Mouse (Mus musculus) spleen, postnatal 14 days (tissue): ENCODE results near the gene Ndufs3.

ENCODE experiments used
- DNase-seq, 2 experiments: peaks; one replicate each; pipeline ENCODE4 v3.0.0; 2021 to 2022; ENCODE audit warnings: low spot score in 2 of 2

Gene Ndufs3

DNA sequence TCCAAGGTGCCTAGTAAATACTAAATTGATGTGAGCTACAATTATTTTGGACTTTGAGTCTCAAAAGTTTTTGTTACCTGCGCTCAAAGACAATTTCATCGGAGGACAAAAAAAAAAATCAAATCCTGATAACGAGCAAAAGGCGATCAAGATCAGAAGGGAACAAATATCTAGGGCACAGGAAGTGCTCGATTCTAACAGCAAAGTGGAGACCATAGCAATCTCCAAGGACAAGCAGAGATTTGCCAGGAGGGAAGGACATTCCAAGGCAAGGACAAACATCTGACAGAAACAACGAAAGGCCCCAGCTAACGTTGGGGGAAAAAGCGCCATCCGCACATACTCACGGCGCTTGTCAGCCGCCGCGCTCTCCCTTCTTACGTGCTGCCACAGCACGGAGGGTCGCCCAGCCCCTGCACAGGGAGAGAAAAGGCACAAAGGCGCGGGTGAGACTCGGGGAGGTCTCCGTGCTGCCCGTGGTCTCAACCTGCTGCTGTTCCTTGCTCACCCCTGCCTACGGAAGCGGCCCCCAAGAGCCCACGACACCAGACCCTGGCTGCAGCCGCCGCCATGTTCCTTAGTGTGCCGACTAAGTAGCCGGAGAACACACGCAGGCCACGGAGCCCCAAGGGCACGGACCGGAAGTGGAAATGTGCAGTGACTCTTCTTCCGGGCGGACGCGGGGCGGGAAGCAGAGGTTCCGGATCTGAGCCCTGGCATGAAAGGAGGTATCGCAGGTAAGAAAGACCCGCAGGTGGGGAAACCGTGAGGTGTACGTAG lies at the start of gene Ndufs3, which contains the start of gene Kbtbd4:
TSS of gene Ndufs3 (minus strand) at position 752 of the 780 bp plus-strand sequence.
TSS of gene Kbtbd4 (plus strand) at position 665 of the 780 bp plus-strand sequence.
- peak; percentile 77 to 88 for DNase-seq

DNA sequence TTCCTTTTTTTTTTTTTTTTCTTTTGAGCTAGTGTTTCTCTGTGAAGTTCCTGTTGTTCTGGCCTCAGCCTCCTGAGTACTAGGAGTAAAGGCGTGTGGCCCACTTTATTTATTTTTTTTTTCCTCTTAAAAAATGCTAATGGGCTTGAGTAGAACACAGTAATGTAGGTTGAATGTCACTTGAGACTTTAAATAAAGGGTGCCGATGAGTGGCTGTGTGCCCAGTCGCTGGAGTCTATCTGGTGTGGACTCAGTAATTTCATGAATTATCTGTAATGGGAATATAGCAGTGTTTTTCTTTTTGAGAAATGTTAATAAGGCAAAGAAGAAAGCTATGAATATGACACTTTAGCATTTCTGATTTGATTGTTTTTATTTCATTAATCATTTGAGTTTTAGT lies 48.8 kb upstream of the Ndufs3 start:
- no peak for DNase-seq

DNA sequence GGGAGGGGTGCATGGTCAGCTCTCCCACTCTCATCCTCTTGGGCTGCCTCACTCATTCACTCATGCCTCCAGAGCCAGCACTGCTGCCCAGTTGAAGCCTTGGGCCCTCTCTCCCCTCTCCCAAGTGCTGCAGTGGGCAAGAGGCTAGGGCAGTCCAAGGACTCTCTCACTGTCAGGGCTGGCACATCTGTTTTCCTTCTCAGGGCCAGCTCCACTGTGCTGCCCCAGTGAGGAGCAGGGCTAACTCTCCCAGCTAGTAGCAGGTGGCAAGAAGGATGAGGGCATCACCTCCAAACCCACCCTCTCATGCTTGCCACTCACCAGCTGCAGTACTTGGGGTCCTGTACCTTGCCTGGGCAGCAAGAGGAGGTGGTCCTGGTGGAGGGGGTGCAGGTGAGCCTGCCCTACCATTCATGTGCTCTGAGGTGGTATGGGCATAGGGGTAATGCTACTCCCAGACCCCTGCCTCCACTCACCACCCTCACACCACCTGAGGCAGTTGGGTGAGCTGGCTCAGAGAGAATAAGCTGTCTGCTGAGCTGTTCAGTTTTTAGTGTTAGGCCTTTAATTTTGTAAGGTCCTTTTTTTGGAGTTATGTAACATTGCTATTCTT lies 46.1 kb upstream of the Ndufs3 start:
- no peak for DNase-seq

DNA sequence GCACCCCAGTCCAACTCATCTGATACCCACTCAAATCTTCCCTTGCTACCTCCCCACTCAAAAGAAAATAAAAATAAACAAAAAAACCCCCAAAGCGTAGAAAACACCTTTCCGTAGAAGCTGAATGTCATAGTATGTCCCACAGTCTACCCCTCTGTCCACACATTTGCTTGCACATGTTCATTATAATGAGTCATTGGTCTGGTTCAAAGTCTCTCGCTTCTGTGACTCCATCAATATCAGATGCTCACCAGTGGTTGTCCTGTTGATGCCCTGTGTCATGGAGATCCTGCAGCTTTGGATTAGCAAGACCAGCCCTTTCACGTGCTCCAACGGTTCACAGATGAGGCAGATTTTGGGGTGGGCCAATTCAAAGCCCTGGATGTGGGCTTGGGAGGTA lies 45.5 kb upstream of the Ndufs3 start:
- no peak for DNase-seq

DNA sequence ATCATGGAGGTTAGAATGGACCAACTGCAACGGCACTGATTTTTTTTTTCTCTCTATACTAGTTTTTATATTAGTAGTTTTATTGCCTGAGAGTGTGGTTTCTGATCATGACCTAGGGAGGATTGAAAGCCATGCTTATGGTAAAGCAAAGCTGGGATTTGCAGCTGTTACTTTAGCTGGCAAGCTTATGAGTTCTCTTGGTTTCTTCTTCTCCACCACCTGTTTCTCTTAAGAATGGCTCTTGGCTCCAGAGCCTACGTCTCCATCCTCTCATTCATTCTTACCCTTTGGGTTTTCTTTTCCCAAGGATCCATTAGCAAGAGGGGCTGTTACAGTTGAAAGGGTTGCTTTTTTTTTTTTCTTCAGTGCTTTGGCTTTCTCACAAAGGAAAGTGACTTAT lies 37.1 kb upstream of the Ndufs3 start:
- DNase-seq, result no peak

DNA sequence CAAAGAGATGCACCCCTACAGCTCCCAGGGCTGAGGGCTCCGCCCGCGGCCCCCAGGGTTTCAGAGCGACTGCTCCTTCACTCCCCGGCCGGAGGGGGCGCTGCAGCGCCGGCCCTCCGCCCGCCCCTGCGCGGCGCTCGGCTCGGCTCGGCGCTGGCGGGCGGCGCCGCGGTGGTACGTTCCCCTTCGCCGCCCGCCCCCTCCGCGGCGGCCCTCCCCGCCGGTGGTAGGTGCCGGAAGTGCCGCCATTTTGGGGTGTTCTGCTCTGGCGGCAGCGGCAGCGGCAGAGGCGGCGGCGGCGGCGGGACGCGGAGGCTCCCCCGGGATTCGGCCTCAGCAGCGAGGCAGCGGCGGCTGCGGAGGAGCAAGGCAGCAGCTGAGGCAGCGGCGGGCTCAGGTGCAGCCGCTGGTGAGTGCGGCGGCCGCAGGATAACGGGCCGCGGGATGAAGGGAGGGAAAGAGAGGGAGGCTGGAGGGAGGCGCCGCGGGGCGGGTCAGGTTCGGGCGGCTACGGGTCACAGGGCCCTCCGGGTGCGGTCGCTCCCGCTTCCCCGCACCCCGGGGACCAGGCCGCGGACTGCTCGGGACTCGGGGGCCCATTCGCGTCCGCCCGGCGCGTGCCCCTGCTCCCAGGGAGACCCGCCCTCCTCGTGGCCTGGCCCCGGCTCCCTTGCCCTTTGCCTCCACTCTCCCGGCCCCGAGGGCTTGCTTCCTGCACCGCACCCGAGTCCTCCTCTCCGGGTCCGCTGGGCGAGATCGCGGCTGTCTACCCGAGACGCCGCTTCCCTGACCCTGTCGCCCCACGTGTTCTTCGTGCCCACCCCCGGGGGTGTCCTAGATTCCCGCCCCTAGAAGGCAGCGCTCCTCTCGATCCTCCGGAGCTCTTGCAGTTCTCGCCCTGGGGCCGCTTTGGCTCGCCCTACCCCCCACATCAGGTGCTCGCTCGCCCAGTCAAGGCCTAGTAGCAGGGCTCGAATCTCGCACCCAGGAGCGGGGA lies 35.9 kb upstream of the Ndufs3 start, which contains the start of gene Celf1:
TSS of gene Celf1 (plus strand) at position 150 of the 997 bp plus-strand sequence.
- DNase-seq, result peak; percentile 69 to 80

DNA sequence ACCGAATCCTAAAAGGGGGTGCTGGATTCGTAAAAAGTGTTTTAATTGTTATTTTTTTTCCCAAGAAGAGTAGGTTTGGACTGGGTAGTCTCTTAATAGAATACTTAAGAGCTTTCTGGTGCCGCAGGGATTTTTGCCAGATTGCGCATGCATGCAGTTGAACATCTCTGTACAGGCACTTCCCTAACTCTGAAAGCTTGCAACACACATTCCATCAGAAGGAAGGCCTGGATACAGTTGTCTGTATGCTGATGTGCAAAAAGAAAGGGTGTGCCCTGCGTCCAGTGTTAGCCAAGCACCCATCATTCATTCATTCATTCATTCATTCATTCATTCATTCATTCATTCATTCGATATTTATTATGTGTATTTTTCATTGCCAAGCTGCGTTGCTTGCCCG lies 35.1 kb upstream of the Ndufs3 start:
- DNase-seq, result no peak

DNA sequence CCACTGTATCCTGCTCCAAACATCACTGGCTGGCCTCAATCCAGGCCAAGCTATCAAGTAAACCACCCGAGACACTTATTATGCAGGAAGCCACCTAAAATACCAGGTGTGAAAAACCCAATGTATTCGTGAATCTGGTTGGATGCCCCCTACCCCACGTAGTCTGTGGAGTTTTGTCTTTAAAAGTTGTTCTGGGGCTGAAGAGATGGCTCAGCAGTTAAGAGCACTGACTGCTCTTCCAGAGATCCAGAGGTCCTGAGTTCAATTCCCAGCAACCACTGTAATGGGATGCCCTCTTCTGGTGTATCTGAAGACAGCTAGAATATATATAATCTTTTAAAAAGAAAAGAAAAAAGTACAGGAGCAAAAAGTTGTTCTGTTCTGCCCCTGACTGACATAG lies 33.7 kb upstream of the Ndufs3 start:
- DNase-seq, result no peak

DNA sequence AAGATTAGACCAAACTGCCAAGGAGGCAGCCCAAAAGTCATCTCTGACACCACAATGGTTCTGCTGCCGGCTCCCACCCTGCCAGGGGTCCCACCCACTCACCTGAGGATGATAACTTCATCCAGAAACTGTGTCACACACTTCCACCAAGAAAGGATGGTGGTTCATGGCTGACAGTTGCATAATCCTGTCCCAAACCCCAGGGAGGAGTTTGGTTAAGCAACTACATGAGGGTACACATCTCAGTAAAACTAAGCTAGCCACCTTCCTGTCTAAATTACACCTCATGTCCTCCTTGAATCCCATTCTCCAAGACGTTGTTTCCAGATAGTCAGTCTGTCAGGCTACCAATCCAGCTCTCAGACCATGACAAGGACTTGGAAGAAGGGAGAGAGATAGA lies 27.6 kb upstream of the Ndufs3 start:
- DNase-seq, result no peak

DNA sequence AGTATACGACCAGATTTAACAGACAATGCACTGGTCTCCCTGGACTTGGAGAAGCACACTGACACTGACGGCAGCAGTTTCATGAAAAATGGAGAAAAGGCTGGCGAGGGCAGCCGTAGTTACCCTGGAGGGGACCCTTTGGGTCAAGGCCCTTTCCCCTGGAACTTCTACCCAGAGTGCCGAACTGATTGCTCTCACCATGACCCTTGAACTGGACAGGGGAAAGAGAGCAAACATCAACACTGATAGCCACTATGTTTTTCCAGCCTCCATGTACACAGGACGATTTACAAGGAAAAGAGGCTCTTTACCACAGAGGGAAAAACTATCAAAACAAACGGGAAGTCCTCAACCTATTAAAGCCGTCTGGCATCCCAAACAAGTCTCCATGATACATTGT lies 27.2 kb upstream of the Ndufs3 start:
- no peak for DNase-seq

DNA sequence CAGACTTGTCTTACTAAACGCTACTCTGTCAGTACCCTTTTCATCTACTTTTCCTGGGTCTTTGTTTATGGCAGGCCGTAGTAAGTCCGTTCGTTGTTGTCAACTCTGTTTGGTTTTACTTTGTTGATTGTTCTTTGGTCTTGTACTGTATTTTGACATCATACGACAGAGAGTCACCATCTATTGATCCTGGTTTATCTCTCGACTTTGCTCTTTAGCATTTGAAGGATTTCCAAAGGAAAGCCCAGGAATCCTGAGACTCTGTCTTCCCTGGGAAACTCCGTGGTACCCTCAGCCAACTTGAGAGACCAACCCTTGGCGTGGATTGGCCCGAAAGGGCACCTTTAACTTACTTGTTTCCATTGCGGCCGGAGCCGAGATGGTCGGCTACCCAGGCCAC lies 23.9 kb upstream of the Ndufs3 start:
- DNase-seq, result no peak

DNA sequence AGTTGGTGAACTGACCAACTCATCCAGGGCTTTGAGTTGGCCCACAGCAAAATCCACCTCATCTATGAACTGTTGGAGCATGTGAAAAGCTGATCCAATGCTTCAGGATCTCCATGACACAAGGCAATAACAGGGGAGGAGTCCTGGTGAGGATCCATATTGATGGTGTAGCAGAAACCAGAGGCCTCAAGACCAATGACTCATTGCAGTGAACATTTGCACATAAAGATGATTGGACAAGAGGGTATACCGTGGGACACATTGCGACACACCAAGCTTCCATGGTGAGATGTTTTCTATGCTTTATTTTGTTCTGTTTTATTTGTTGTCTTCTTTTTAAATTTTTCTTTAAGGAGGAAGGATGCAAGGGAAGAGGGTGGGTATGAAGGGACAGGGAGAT lies 18.0 kb upstream of the Ndufs3 start:
- no peak for DNase-seq

DNA sequence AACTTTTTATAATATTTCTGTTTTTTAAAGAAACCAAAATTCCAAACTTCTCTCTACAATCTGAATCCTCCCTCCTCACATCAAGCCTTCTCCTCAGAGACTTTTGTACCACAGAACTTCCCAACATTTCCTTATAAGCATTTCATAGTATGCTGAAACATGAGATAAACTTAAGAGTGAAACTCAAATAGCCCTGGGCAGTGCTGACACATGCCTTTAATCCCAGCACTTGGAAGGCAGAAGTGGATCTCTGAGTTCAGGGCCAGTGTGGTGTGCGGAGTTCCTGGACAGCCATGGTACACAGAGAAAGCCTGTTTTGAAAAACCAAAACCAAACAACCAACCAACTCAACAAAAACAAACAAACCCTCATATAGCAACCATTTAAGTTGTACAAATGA lies 16.6 kb upstream of the Ndufs3 start:
- no peak for DNase-seq

DNA sequence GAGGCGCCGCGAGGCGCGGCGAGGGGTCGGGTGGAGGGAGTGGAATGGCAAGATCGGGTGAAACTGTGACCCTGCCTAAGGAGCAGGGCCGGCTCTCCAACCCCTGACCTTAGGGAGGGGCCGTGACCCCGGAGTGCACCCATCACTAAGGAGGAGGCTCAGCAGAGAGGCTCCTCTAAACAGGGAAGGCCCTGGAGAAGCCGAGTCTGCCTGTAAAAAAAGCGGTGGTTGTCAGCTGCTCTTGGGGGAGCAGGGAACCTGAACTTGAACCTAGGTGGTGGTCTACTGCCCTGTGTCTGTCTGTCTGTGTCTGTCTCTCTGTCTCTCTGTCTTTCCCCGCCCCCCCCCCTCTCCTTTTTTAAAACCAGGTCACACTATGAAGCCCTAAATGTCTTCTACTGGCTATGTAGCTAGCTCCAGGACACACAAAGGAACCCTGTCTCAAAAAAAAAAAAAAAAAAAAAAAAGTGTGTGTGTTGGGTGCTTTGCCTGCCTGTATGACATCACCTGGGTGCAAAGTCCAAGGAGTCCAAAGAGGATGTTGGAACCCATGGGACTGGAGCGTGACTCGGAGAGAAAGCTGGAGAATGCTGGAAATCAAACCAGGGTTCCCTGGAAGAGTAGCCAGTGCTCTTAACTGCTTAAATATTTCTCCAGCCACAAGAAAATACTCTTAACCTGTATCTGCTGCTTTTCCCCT lies 13.5 kb upstream of the Ndufs3 start:
- no peak for DNase-seq

DNA sequence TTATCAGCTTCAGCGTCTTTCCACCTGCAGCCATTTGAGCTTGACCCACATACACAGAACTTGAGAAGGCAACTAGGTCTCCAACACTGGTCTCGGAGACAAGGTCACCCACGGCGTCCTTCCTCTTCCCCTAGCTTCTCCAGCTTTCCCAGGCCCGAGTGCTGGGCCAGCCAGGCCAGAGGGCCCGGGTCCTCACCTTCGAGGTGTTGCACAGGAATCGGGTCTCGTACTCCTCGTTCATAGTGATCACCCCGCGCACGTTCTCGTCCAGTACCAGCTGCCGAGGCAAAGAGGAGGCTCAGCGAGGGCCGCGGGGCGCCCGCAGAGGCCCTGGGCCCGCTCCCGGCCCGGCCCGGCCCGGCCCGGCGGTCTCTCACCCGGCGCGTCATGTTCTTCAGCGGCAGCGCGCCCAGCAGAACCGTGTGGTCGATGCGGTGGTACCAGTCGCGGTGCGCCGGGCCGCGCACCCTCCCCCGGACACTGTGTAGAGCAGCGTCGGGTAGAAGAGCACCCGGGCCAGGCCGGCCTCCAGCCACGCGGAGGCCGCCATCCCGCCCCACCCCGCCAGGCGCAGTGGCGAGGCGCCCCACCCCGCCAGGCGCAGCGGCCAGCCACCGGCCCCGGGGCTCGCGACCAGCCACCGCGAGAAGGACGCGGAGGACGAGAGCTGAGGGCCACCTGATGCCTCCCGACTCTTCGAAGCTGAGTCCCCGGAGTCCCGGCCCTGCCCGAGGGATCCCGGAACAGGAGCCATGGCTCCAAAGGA lies 12.8 kb upstream of the Ndufs3 start:
- DNase-seq, result peak; percentile 49 to 54

DNA sequence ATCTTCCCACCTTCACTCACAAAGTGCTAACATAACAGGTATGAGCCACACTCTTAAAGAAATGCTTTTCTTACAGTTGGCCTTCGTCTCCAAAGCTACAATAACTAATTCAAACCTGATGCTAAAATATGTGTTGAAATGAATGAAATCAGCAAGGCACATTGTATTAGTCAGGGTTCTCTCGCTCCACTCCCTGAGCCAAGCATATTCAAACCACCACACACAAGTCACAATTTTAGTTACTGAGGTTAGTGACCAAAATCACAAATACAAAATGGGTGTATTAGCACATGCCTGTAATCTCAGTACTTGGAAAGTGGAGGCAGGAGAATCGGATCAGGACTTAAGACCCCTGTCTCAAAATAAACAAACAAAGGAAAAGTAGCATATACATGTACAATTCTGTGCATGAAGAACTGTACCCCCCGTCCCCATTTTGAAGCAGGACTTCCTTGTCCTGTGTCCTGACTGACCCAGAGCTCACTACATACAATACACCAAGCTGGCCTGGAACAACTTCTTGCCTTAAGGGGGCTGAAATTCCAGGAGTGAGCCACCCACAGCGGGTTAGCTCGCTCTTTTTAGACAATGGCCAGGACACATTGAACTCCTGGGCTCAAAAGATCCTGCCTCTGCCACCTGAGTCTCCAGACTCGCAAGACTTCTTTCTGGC lies 12.1 kb upstream of the Ndufs3 start:
- no peak for DNase-seq

DNA sequence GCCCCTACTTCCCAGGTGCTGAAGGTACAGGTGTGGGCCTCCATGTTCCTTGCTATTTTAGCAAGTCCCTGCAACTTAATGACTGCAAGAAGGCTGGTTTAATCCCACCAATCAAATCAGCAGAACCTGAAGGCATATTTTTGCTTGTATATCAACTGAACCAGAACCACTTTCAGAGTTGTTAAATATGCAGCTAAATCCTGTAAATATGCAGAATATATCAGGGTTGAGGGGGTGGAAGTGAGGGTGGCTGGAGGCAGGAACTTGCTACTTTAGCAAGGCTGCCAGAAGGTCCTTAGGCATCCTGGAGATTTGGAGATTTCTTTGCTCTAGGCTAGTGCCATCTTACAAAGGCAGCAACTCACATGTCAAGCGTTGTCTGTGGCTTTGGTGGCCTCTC lies 10.9 kb upstream of the Ndufs3 start:
- DNase-seq, result no peak

DNA sequence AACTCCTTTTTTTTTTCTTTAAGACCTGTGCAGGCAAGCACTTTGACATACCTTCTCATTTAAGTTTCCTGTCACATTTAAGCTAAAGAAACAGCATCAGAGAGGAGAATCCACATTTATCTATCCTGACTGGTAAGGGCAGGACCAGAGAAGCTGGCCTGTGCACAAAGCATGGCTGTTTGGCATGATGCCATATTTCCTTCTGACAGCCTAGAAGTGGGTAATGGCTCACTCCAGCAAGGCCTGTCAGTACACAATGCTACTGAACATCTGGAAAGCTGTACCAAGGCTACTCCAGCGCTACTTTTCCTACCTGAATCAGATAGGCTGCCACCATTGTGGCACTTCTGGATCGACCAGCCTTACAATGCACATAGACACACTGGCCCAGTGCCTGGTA lies 9.0 kb upstream of the Ndufs3 start:
- DNase-seq, result no peak

DNA sequence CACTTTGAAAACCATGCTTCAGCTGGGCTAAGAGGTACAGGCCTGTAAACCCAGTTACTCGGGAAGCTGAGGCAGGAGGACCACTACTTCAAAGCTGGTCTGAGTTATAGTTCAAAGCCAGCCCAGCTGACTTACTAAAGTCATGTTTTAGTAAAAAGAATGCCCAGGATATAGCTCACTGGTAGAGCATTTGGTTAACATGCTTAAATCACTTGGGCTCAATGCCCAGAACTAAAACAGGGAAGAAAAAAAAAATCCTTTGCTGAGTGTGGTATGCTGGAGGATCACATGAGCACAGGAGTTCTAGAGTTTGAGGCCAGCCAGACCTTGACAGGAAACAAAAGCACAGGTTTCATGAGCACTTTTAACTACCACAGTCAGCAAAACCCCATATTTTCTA lies 7.0 kb upstream of the Ndufs3 start:
- no peak for DNase-seq

DNA sequence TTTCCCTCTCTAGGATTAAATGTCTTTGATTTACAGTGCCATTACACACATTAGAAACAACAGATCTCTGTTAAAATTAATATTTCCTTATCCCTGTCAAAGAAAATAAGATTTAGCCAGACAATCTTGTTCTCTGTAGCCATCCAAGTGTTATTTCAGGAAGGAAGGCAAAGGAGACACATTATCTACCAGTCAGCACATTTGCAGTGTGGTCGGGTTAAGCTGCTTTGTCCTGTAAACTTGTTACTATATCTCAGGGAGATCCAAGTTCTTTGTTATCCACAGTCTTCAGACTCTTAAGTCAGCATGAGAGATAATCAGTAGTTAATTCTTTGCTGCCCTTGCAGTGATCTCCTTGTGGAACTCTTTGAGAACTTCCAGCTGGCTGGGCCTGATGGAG lies 6.2 kb upstream of the Ndufs3 start:
- DNase-seq, result no peak
